Mouse (Mus musculus): ENCODE data around the gene Capn1.

Gene Capn1

GRCm38 (mm10) chr19:5990033-5990432, 25.7 kb downstream of the Capn1 start:
- ChIA-PET CTCF (interaction anchor here in 2 of 4 experiments (0.6 to 1.9 kb wide), 6 partner anchors 25 to 421 kb away, joined by 4 to 5 read pairs (median 4); partner anchors contain the start of gene Capn1 (in 1 of the 2)), POLR2A (interaction anchor here in 3 of 4 experiments (0.5 to 5.6 kb wide), 16 partner anchors 19 to 1757 kb away, joined by 3 to 18 read pairs (median 4); partner anchors contain the start of genes Capn1 (in 1 of the 3), Frmd8 (in 1 of the 3), Sac3d1 (in 1 of the 3) and Tm7sf2 (in 1 of the 3))

GRCm38 (mm10) chr19:5989585-5989984, 26.1 kb downstream of the Capn1 start:
- ChIA-PET CTCF (interaction anchor here in 2 of 4 experiments (0.7 to 1.9 kb wide), 11 partner anchors 15 to 421 kb away, joined by 3 to 8 read pairs (median 4); partner anchors contain the start of genes Capn1 (in 1 of the 2) and Pola2 (in 1 of the 2)), POLR2A (interaction anchor here in 3 of 4 experiments (0.6 to 5.6 kb wide), 35 partner anchors 8 to 188 kb away, joined by 3 to 20 read pairs (median 4); partner anchors contain the start of genes Capn1 (in 3 of the 3), Cdca5 (in 2 of the 3), Zfpl1 (in 2 of the 3) and Cdc42ep2 (in 1 of the 3))

GRCm38 (mm10) chr19:5988815-5989452, 26.8 kb downstream of the Capn1 start:
- CTCF ChIA-PET, result interaction anchor here in 2 of 4 experiments (0.7 to 1.9 kb wide), 13 partner anchors 9 to 421 kb away, joined by 3 to 8 read pairs (median 4); partner anchors contain the start of genes Ap5b1 (in 1 of the 2), Pola2 (in 1 of the 2) and Sac3d1 (in 1 of the 2)
- POLR2A ChIA-PET, result interaction anchor here in 3 of 4 experiments (0.6 to 5.6 kb wide), 42 partner anchors 9 to 263 kb away, joined by 3 to 20 read pairs (median 4); partner anchors contain the start of genes Capn1 (in 3 of the 3), Cdca5 (in 2 of the 3), Zfpl1 (in 2 of the 3) and Cdc42ep2 (in 1 of the 3)

- ChIA-PET CTCF (interaction anchor here in 2 of 4 experiments (0.8 to 1.9 kb wide), 8 partner anchors 10 to 131 kb away, joined by 3 to 8 read pairs (median 4); partner anchors contain the start of genes Pola2 (in 1 of the 2) and Sac3d1 (in 1 of the 2)), POLR2A (interaction anchor here in 3 of 4 experiments (0.6 to 5.6 kb wide), 31 partner anchors 10 to 262 kb away, joined by 3 to 20 read pairs (median 4); partner anchors contain the start of genes Capn1 (in 3 of the 3), Cdca5 (in 2 of the 3), Zfpl1 (in 2 of the 3) and Ehbp1l1 (in 1 of the 3))
Observed at GRCm38 (mm10) chr19:5988027-5988814, 27.5 kb downstream of the Capn1 start.

GRCm38 (mm10) chr19:5986043-5986442, 29.7 kb downstream of the Capn1 start, which contains the start of gene Slc22a20:
Gene Slc22a20, minus strand, starts transcription at chr19:5986143.
- ChIA-PET CTCF (interaction anchor here in 1 of 4 experiments (0.5 to 1.3 kb wide), 2 partner anchors 32 to 168 kb away, joined by 3 read pairs; no protein-coding TSS in a partner anchor), POLR2A (interaction anchor here in 3 of 4 experiments (0.5 to 2.1 kb wide), 7 partner anchors 25 to 432 kb away, joined by 3 to 6 read pairs (median 3); partner anchors contain the start of genes Capn1 (in 1 of the 3) and Sac3d1 (in 1 of the 3))

GRCm38 (mm10) chr19:5980477-5980876, 35.2 kb downstream of the Capn1 start:
- ChIA-PET CTCF (interaction anchor here in 1 of 4 experiments (1.3 kb wide), 1 partner anchor 35 kb away, joined by 3 read pairs; the partner anchor contains the start of gene Capn1), POLR2A (interaction anchor here in 2 of 4 experiments (0.6 to 1.2 kb wide), 3 partner anchors 17 to 38 kb away, joined by 3 to 5 read pairs (median 3); partner anchors contain the start of gene Pola2 (in 1 of the 2))

- POLR2A ChIA-PET, result interaction anchor here in 1 of 4 experiments (1.1 to 2.6 kb wide), 4 partner anchors 10 to 215 kb away, joined by 3 to 11 read pairs (median 3); partner anchors contain the start of gene Capn1
- CTCF ChIA-PET, result no interaction called here
Observed at GRCm38 (mm10) chr19:5977717-5978116, 38.0 kb downstream of the Capn1 start.

- POLR2A ChIA-PET, result interaction anchor here in 3 of 4 experiments (0.5 to 2.6 kb wide), 7 partner anchors 8 to 1059 kb away, joined by 3 to 13 read pairs (median 4); partner anchors contain the start of genes Arl2 (in 1 of the 3) and Pola2 (in 1 of the 3)
- CTCF ChIA-PET, result interaction anchor here in 1 of 4 experiments (1.0 kb wide), 1 partner anchor 12 kb away, joined by 5 read pairs; the partner anchor contains the start of gene Pola2
Observed at GRCm38 (mm10) chr19:5975676-5976075, 40.0 kb downstream of the Capn1 start.

GRCm38 (mm10) chr19:5975112-5975511, 40.6 kb downstream of the Capn1 start:
- ChIA-PET POLR2A (interaction anchor here in 2 of 4 experiments (1.3 to 2.6 kb wide), 6 partner anchors 8 to 167 kb away, joined by 3 to 11 read pairs (median 4); partner anchors contain the start of genes Arl2 (in 1 of the 2), Capn1 (in 1 of the 2) and Pola2 (in 1 of the 2)), CTCF (interaction anchor here in 1 of 4 experiments (1.0 kb wide), 1 partner anchor 11 kb away, joined by 5 read pairs; the partner anchor contains the start of gene Pola2)

GRCm38 (mm10) chr19:5967664-5968063, 48.0 kb downstream of the Capn1 start:
- CTCF ChIA-PET, result interaction anchor here in 3 of 4 experiments (0.7 to 5.0 kb wide), 7 partner anchors 15 to 364 kb away, joined by 3 to 58 read pairs (median 4); partner anchors contain the start of genes Capn1 (in 1 of the 3) and Snx15 (in 1 of the 3)
- POLR2A ChIA-PET, result interaction anchor here in 3 of 4 experiments (0.7 to 3.0 kb wide), 24 partner anchors 9 to 174 kb away, joined by 3 to 19 read pairs (median 6); partner anchors contain the start of genes Capn1 (in 3 of the 3), Syvn1 (in 2 of the 3), Arl2 (in 1 of the 3) and Sac3d1 (in 1 of the 3)

- ChIA-PET POLR2A (interaction anchor here in 3 of 4 experiments (0.6 to 4.2 kb wide), 52 partner anchors 9 to 374 kb away, joined by 3 to 39 read pairs (median 4); partner anchors contain the start of genes Capn1 (in 3 of the 3), Syvn1 (in 3 of the 3), Cdca5 (in 2 of the 3) and Sac3d1 (in 2 of the 3)), CTCF (interaction anchor here (0.6 to 5.0 kb wide), 16 partner anchors 14 to 1841 kb away, joined by 3 to 58 read pairs (median 4); partner anchors contain the start of genes Capn1 (in 2 of the 4), Aip (in 1 of the 4), Arl2 (in 1 of the 4) and Snx15 (in 1 of the 4))
Observed at GRCm38 (mm10) chr19:5966786-5967185, 48.9 kb downstream of the Capn1 start.

- ChIA-PET POLR2A (interaction anchor here in 3 of 4 experiments (0.5 to 4.2 kb wide), 32 partner anchors 17 to 467 kb away, joined by 3 to 39 read pairs (median 5); partner anchors contain the start of genes Capn1 (in 3 of the 3), Syvn1 (in 3 of the 3), Cdca5 (in 2 of the 3) and Sac3d1 (in 2 of the 3)), CTCF (interaction anchor here (0.6 to 5.0 kb wide), 13 partner anchors 39 to 179 kb away, joined by 3 to 58 read pairs (median 7); partner anchors contain the start of genes Capn1 (in 2 of the 4) and Snx15 (in 1 of the 4))
Observed at GRCm38 (mm10) chr19:5965910-5966309, 49.8 kb downstream of the Capn1 start.

GRCm38 (mm10) chr19:5965280-5965679, 50.4 kb downstream of the Capn1 start:
- ChIA-PET CTCF (interaction anchor here (0.6 to 5.0 kb wide), 14 partner anchors 50 to 338 kb away, joined by 3 to 58 read pairs (median 9); partner anchors contain the start of genes Capn1 (in 2 of the 4) and Snx15 (in 1 of the 4)), POLR2A (interaction anchor here in 3 of 4 experiments (1.0 to 4.2 kb wide), 17 partner anchors 21 to 178 kb away, joined by 3 to 39 read pairs (median 11); partner anchors contain the start of genes Cdca5 (in 2 of the 3), Syvn1 (in 2 of the 3), Tm7sf2 (in 2 of the 3) and Zfpl1 (in 2 of the 3))

- CTCF ChIA-PET, result interaction anchor here (1.0 to 5.0 kb wide), 16 partner anchors 9 to 342 kb away, joined by 3 to 58 read pairs (median 8); partner anchors contain the start of genes Capn1 (in 3 of the 4), Cdc42bpg (in 1 of the 4) and Snx15 (in 1 of the 4)
Observed at GRCm38 (mm10) chr19:5964804-5965203, 50.9 kb downstream of the Capn1 start.

GRCm38 (mm10) chr19:5963883-5964562, 51.7 kb downstream of the Capn1 start, which contains the start of gene Pola2:
Gene Pola2, minus strand, starts transcription at chr19:5964202.
- CTCF ChIA-PET, result interaction anchor here (0.5 to 5.0 kb wide), 40 partner anchors 8 to 395 kb away, joined by 3 to 58 read pairs (median 4); partner anchors contain the start of genes Capn1 (in 4 of the 4), Snx15 (in 2 of the 4), Ap5b1 (in 1 of the 4) and Arl2 (in 1 of the 4)

More at GRCm38 (mm10) chr19:5964804-5965203, 50.9 kb downstream of the Capn1 start:
- POLR2A ChIA-PET, result interaction anchor here (0.7 to 4.2 kb wide), 52 partner anchors 10 to 476 kb away, joined by 3 to 39 read pairs (median 6); partner anchors contain the start of genes Capn1 (in 4 of the 4), Arl2 (in 2 of the 4), Batf2 (in 2 of the 4) and Cdc42ep2 (in 2 of the 4)

More at GRCm38 (mm10) chr19:5963883-5964562, 51.7 kb downstream of the Capn1 start, which contains the start of gene Pola2:
- POLR2A ChIA-PET, result interaction anchor here (0.6 to 4.2 kb wide), 87 partner anchors 9 to 476 kb away, joined by 3 to 39 read pairs (median 4); partner anchors contain the start of genes Capn1 (in 4 of the 4), Cdca5 (in 3 of the 4), Snx15 (in 3 of the 4) and Zfpl1 (in 3 of the 4)
